Mouse (Mus musculus) pancreas, adult 10 weeks (tissue): ENCODE measurements around the gene Syna. TPM values are rescaled to one million over a fixed set of nuclear protein-coding genes. Genes with fewer than 3 reads are reported as not detected.

Experiments
- polyA plus RNA-seq: library from polyadenylated mRNA; stranded (reverse); fragments of 350-450 nt; fragmentation: Illumina TruSeq; extraction: RNeasy Lipid Tissue Mini Kit (QIAGEN cat#74804); gene quantifications from one replicate; pipeline ENCODE4 v1.2.3, GENCODE M21; 2015; ENCODE audit warnings: low read depth, low replicate concordance; ENCODE audit not compliant: insufficient read depth

Syna gene
- not detected for polyA plus RNA-seq

GRCm38 (mm10) chr5:134560071-134560449 is at the start of gene Syna:
Gene Syna (minus strand): TSS chr5:134560171.

GRCm38 (mm10) chr5:134581146-134581545 is 21.2 kb upstream of the Syna start, which contains the start of gene Rfc2:
Gene Rfc2 (plus strand): TSS chr5:134581366.

GRCm38 (mm10) chr5:134552110-134552972 is 7.6 kb downstream of the Syna start, which contains the start of gene Clip2:
Gene Clip2 (minus strand): TSS chr5:134552434.

Other genes with a start within 250 kb of the Syna start
- 26.7 TPM for gene Gtf2i, start 245.4 kb downstream of the Syna start, polyA plus RNA-seq
- gene Gtf2ird1, start 103.5 kb downstream of the Syna start, polyA plus RNA-seq: 4.9 TPM
- gene Clip2, start 7.7 kb downstream of the Syna start, polyA plus RNA-seq: 3.3 TPM
- gene Rfc2, start 21.2 kb upstream of the Syna start, polyA plus RNA-seq: 18.1 TPM
- gene Lat2, start 54.9 kb upstream of the Syna start, polyA plus RNA-seq: 2.1 TPM
- gene Eif4h, start 79.3 kb upstream of the Syna start, polyA plus RNA-seq: 36.7 TPM
- 2.5 TPM for gene Limk1, start 128.4 kb upstream of the Syna start, polyA plus RNA-seq
- 38.7 TPM for gene Eln, start 187.2 kb upstream of the Syna start, polyA plus RNA-seq